Mouse (Mus musculus) bone marrow macrophage, adult 2 months (primary cell): ENCODE results near the gene Mmp9. TPM values are rescaled to one million over a fixed set of nuclear protein-coding genes. Genes with fewer than 3 reads are reported as not detected.

Experiments used
- H3K27ac ChIP-seq: 2 replicates; pipeline ENCODE4 v1.5.1; 2012; ENCODE audit warnings: low read depth, low read length; ENCODE audit not compliant: insufficient read depth
- H3K4me1 ChIP-seq: 2 replicates; pipeline ENCODE4 v1.6.1; 2012; ENCODE audit warnings: low read length; ENCODE audit not compliant: control insufficient read depth, insufficient read depth
- H3K4me3 ChIP-seq: 2 replicates; pipeline ENCODE4 v1.5.1; 2012; ENCODE audit warnings: mild to moderate bottlenecking, low read length, moderate library complexity; ENCODE audit not compliant: insufficient read depth
- CTCF ChIP-seq: IDR thresholded peaks from 2 replicates; pipeline ENCODE4 v1.5.1; 2012; ENCODE audit warnings: low read depth, mild to moderate bottlenecking, low read length, moderate library complexity
- POLR2A ChIP-seq: IDR thresholded peaks from 2 replicates; pipeline ENCODE4 v1.6.1; 2012; ENCODE audit warnings: mild to moderate bottlenecking, low read depth, low read length, borderline replicate concordance
- polyA plus RNA-seq: library from polyadenylated mRNA; stranded (reverse); fragments of >200 nt; gene quantifications from 2 replicates; pipeline ENCODE4 v1.2.4, GENCODE M21; 2012; ENCODE audit not compliant: missing spikeins, insufficient read depth, insufficient read length

The Mmp9 gene
- polyA plus RNA-seq, 1 experiment: 0.70 TPM

GRCm38 (mm10) chr2:164964242-164964894 is 23.8 kb downstream of the Mmp9 start:
- no peak overlapping the region for H3K4me3 ChIP-seq
- no peaks in the 10 kb centered on the region for H3K4me1 ChIP-seq
- H3K27ac ChIP-seq: no peak overlapping the region
- TF ChIP-seq POLR2A: no peak

GRCm38 (mm10) chr2:164964981-164965380 is 24.4 kb downstream of the Mmp9 start:
- Histone ChIP-seq H3K27ac (no peak overlapping the region), H3K4me3 (no peak overlapping the region), H3K4me1 (no peaks in the 10 kb centered on the region)
- no peak for TF ChIP-seq POLR2A
- TF ChIP-seq CTCF: no peak

GRCm38 (mm10) chr2:164966381-164966780 is 25.8 kb downstream of the Mmp9 start:
- no peak overlapping the region for H3K4me3 ChIP-seq
- H3K4me1 ChIP-seq: no peaks in the 10 kb centered on the region
- TF ChIP-seq POLR2A (no peak), CTCF (no peak)
- no peak overlapping the region for H3K27ac ChIP-seq

GRCm38 (mm10) chr2:164967193-164967592 is 26.6 kb downstream of the Mmp9 start:
- Histone ChIP-seq H3K4me1 (no peaks in the 10 kb centered on the region), H3K27ac (no peak overlapping the region), H3K4me3 (no peak overlapping the region)
- TF ChIP-seq POLR2A: no peak
- no peak for TF ChIP-seq CTCF

GRCm38 (mm10) chr2:164967761-164968440 is 27.3 kb downstream of the Mmp9 start:
- Histone ChIP-seq H3K4me1 (peaks cover 3% of the 10 kb centered on the region; the same call in 1 of the 2 replicates), H3K4me3 (no peak overlapping the region), H3K27ac (no peak overlapping the region)
- TF ChIP-seq CTCF: no peak
- no peak for TF ChIP-seq POLR2A

- no peak for TF ChIP-seq POLR2A
- no peak for TF ChIP-seq CTCF
- Histone ChIP-seq H3K27ac (no peak overlapping the region), H3K4me3 (no peak overlapping the region), H3K4me1 (peaks cover 6% of the 10 kb centered on the region; the same call in 1 of the 2 replicates)
Observed at GRCm38 (mm10) chr2:164968451-164968851, 27.9 kb downstream of the Mmp9 start.

GRCm38 (mm10) chr2:164969348-164969781 is 28.8 kb downstream of the Mmp9 start:
- Histone ChIP-seq H3K4me3 (no peak overlapping the region), H3K27ac (no peak overlapping the region), H3K4me1 (peaks cover 6% of the 10 kb centered on the region; the same call in 1 of the 2 replicates)
- TF ChIP-seq POLR2A (no peak), CTCF (no peak)

GRCm38 (mm10) chr2:164970631-164971196 is 30.1 kb downstream of the Mmp9 start:
- peaks cover 6% of the 10 kb centered on the region; the same call in 1 of the 2 replicates for H3K4me1 ChIP-seq
- no peak overlapping the region for H3K4me3 ChIP-seq
- H3K27ac ChIP-seq: no peak overlapping the region
- no peak for TF ChIP-seq POLR2A
- TF ChIP-seq CTCF: no peak

- Histone ChIP-seq H3K4me1 (peaks cover 6% of the 10 kb centered on the region; the same call in 1 of the 2 replicates), H3K27ac (no peak overlapping the region), H3K4me3 (no peak overlapping the region)
- TF ChIP-seq POLR2A: no peak
Observed at GRCm38 (mm10) chr2:164972646-164973045, 32.1 kb downstream of the Mmp9 start.

GRCm38 (mm10) chr2:164975611-164976010 is 35.0 kb downstream of the Mmp9 start:
- H3K4me3 ChIP-seq: no peak overlapping the region
- no peak overlapping the region for H3K27ac ChIP-seq
- peaks cover 6% of the 10 kb centered on the region; the same call in 1 of the 2 replicates for H3K4me1 ChIP-seq
- TF ChIP-seq CTCF (no peak), POLR2A (no peak)
